Mouse (Mus musculus) olfactory bulb, adult 2 months (tissue): ENCODE measurements at regions not wholly inside any gene's neighbourhood (a gene's known extent, or its start where the extent isn't known, plus 50 kb on each side); places are given as distances from the start of the nearest gene placed in this dataset.

Experiments used
- CTCF ChIP-seq: fragments of 200-500 bp; IDR thresholded peaks from 2 replicates; pipeline ENCODE4 v1.5.1; 2012; ENCODE audit warnings: low read depth, mild to moderate bottlenecking, low read length, moderate library complexity; ENCODE audit not compliant: insufficient read depth
- POLR2A ChIP-seq: fragments of 200-500 bp; IDR thresholded peaks from 2 replicates; pipeline ENCODE4 v1.6.1; 2012; ENCODE audit warnings: mild to moderate bottlenecking, low read depth, low read length, moderate library complexity; ENCODE audit not compliant: insufficient read depth

DNA sequence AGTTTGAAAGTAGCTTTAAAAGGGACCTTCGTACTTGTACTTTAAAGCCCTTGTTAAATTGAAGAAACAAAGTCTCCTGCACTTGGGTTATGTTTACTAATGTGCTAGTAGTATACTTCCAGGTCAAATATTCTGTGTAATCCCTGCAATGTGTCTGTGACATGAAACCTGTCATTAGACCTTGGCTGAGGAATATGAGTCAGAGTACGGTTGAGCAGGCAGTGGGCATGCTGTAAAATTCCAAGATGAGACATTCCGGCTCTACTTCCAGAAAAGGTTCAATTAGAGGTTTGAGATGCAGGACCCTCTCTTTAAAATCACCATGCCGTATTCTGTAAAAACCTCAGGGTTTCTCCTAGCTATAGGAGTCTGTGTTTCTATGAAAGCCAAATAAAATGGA lies 64.6 kb upstream of the Adamts5 start:
- TF ChIP-seq CTCF (no peak), POLR2A (no peak)
